7 mouse cellular contexts compared by ENCODE assay signal in genomic region chr7:95489666-95490065, GRCm38 (mm10).
DNase-seq lines count a peak whose midpoint lies in the region; TF ChIP-seq lines count a peak whose summit lies in the region.

No protein-coding gene starts in this region.

- TF ChIP-seq CTCF in brain, embryonic 14.5 days (IDR thresholded peaks at IDR 0.05; ENCODE audit: borderline replicate concordance, extremely low read depth, insufficient read depth, insufficient read length): peak; percentile 69; the same call in 1 of the 2 replicates

- no peak for TF ChIP-seq POLR2A in brain, embryonic 14.5 days (IDR thresholded peaks at IDR 0.05; ENCODE audit: borderline replicate concordance, extremely low read depth, insufficient read depth, insufficient read length, poor library complexity, severe bottlenecking)

- DNase-seq in urinary bladder, adult 18-20 months (ENCODE audit: low spot score in 2 of 2): peak; percentile 1 to 5
- DNase-seq in urinary bladder, postnatal 10 days (ENCODE audit: low spot score): no peak
- peak; percentile 80 for DNase-seq in brain, embryonic 14.5 days (ENCODE audit: low read depth)
- DNase-seq in forelimb bud, embryonic 11.5 days (ENCODE audit: low read depth, low spot score): peak; percentile 71
- peak; percentile 11 for DNase-seq in layer of hippocampus, adult 9-10 months (ENCODE audit: low spot score)
- peak; percentile 54 for DNase-seq in lung, postnatal 36 days
- no peak for DNase-seq in spleen, postnatal 4 days (ENCODE audit: low spot score in 2 of 2)

Comparison
In these comparisons a context has a peak if more than half of its experiments do, and no peak if none do; other contexts are left out.
1. DNase-seq: peak in urinary bladder, adult 18-20 months (2 of 2), brain, embryonic 14.5 days (single experiment), forelimb bud, embryonic 11.5 days (single experiment), layer of hippocampus, adult 9-10 months (single experiment) and lung, postnatal 36 days (single experiment); none in urinary bladder, postnatal 10 days (single experiment) and spleen, postnatal 4 days (0 of 2).